Mouse (Mus musculus) heart, postnatal 0 days (tissue): ENCODE data around the gene Slc4a8.

ENCODE experiments used
- CTCF ChIP-seq: IDR thresholded peaks from 2 replicates; pipeline ENCODE4 v1.5.1; 2016; ENCODE audit warnings: antibody characterized with exemption, control low read depth, low read depth
- EP300 ChIP-seq: IDR thresholded peaks from 2 replicates; pipeline ENCODE4 v1.6.1; 2016; ENCODE audit warnings: antibody characterized with exemption, low read depth

DNA sequence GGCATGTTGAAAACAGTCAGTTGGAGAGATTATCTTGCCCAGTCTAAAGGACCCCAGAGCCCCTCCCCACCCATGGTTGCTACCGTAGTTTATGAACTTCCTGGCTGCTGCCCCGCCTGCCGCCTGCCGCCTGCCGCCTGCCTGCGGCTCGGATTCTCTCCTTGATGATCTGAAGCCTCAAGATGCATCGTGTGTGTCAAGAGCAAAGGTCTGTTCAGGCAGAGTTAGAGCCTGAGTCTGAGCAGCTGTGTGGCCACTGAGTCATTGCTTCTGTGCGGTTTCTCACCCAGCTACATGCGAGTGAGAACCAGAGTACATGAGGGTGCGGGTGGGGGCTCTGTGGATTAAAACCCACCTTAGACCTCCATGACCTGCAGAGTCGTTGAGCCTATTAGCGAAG lies 39.4 kb downstream of the Slc4a8 start:
- TF ChIP-seq CTCF = no peak
- TF ChIP-seq EP300 = no peak
